Mouse (Mus musculus) forebrain, embryonic 10.5 days (tissue): ENCODE results near the gene Clstn2. TPM values are rescaled to one million over a fixed set of nuclear protein-coding genes. Genes with fewer than 3 reads are reported as not detected.

ENCODE experiments used
- DNase-seq: peaks from one replicate; pipeline ENCODE4 v3.0.0-alpha.2; 2017; ENCODE audit warnings: low spot score; ENCODE audit errors: extremely low spot score
- H3K27ac ChIP-seq: fragments of 300-500 bp; sonication (generic); 2 replicates; pipeline ENCODE4 v1.5.1; 2016; ENCODE audit warnings: mild to moderate bottlenecking
- H3K27me3 ChIP-seq: fragments of 300-500 bp; sonication (generic); 2 replicates; pipeline ENCODE4 v1.6.1; 2016; ENCODE audit warnings: mild to moderate bottlenecking; ENCODE audit not compliant: poor library complexity, severe bottlenecking
- H3K36me3 ChIP-seq: fragments of 300-500 bp; sonication (generic); replicated peaks from 2 replicates; pipeline ENCODE4 v1.6.1; 2016; ENCODE audit warnings: mild to moderate bottlenecking, moderate library complexity
- H3K4me1 ChIP-seq: fragments of 300-500 bp; sonication (generic); 2 replicates; pipeline ENCODE4 v1.6.1; 2016
- H3K4me3 ChIP-seq: fragments of 300-500 bp; sonication (generic); 2 replicates; pipeline ENCODE4 v1.5.1; 2016; ENCODE audit warnings: mild to moderate bottlenecking, moderate library complexity
- H3K9me3 ChIP-seq: fragments of 300-500 bp; sonication (generic); 2 replicates; pipeline ENCODE4 v1.6.1; 2016; ENCODE audit warnings: mild to moderate bottlenecking, moderate library complexity
- WGBS: fragments of 180-500 bp; shearing (Covaris S2); methylation state at CpG from one replicate; pipeline ENCODE4 v1.1.7; 2016; 5-methylcytosine and 5-hydroxymethylcytosine counted together
- polyA plus RNA-seq: library from polyadenylated mRNA; unstranded; fragments of >200 nt; fragmentation: Nextera tagmentation; extraction: Ambion mirVana; gene quantifications from 2 replicates; pipeline ENCODE4 v1.2.1, GENCODE M21; 2016

Gene Clstn2
- polyA plus RNA-seq, 1 experiment from 2014 or later = 0.40 TPM

DNA sequence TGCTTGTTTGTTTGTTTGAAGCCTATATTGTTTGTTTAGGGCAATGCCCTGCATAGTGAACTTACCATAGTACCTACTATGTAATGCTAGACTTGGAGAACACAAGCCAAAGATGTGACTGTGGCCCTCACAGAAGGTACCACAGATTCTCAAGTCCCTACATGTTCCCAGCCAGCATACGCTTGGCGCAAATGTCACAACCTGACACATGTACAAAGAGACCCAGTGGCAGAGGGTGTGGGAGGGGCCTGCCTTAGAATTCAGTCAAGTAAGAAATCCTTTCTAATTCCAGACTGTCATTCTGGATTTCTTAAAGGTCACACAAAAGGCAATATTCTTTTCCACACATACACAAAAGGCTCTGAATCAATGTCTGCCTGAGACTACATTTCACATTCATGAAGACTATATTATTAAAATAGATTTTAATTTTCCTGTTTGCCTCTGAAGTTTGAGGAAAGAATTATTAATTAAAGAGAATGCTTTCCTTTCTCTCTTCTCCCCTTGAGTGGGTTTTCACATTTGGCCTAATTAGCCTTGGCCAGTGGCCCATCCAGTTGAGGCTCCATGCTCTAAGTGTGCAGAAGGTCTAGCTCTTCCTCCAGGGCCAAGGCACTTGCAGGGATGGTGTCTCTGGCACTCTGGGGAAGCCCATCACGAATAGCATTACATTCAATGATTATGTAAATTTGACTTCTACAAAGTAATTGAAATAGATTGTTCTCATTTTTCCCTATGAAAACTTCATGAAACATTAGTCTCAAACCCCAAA is 305.1 kb downstream of the Clstn2 start:
- no peak for DNase-seq
- Histone ChIP-seq H3K27me3 (no peaks in the 10 kb centered on the region), H3K4me1 (peaks cover 3% of the 10 kb centered on the region; the same call in 1 of the 2 replicates), H3K36me3 (no peaks in the 10 kb centered on the region), H3K9me3 (no peaks in the 10 kb centered on the region), H3K4me3 (no peak overlapping the region), H3K27ac (no peak overlapping the region)
- 80% methylated on average over 3 of the region's 3 CpGs for WGBS

DNA sequence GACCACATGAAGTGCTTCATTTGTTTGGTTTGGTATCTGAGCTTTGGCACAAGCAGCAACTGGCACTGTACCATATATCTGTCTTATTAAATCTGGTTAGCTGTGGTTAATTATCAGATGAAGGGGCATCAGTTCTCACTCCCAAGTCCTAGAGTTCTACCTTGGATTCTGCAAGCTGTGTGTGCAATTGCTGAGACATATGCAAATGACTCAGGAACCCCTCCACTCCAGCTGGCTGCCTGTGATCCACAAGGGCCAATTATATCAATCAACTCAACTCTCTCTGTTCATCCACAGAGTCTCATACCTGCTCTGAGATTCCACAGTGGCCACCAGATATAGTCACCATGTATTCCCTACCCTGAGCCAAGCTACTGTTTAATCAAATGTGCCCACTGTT is 315.3 kb downstream of the Clstn2 start:
- H3K27ac ChIP-seq = no peak overlapping the region
- no peak overlapping the region for H3K4me3 ChIP-seq
- no peaks in the 10 kb centered on the region for H3K36me3 ChIP-seq
- no peaks in the 10 kb centered on the region for H3K9me3 ChIP-seq
- no peak for DNase-seq
- H3K27me3 ChIP-seq = no peaks in the 10 kb centered on the region
- H3K4me1 ChIP-seq = no peaks in the 10 kb centered on the region

DNA sequence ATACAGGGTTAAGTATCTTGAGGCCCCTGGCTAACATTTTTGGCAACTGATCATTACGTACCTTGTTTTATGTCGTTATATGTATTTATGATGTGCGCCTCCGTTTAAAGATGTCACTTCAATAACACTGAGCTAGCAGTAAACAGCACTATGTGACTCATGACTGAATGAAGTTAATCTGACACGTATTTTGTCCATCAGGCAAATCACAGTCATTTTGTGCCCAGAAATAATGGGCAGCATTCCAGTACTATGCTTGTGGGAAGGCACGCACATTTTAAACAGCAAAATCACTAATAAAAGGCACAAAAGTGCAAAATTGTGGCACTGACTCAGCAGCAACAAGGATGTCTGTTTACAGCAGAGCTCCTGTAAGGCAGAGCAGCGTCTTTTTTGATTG is 316.0 kb downstream of the Clstn2 start:
- H3K4me3 ChIP-seq = no peak overlapping the region
- no peaks in the 10 kb centered on the region for H3K36me3 ChIP-seq
- no peaks in the 10 kb centered on the region for H3K4me1 ChIP-seq
- no peak overlapping the region for H3K27ac ChIP-seq
- no peak for DNase-seq
- 89% methylated on average over 7 of the region's 7 CpGs for WGBS
- no peaks in the 10 kb centered on the region for H3K9me3 ChIP-seq
- H3K27me3 ChIP-seq = no peaks in the 10 kb centered on the region

DNA sequence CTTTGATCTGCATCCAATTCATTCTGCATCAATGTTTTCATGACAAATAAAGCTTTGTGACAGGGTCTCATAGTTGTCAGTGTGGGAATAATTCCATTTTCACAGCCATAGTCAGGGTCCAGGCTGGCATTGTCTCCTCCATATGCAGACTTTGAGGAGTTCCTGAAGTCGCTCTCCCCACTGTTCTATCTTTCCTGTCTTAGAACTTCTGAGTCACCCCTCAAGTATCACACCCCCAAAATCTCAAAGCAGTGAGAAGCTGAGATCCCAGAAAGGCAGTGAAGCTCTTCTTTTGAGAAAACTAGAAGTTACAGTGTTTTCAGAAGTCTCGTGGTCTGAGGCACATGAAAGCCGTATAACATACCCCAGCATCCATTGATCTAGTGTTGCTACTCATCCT is 320.1 kb downstream of the Clstn2 start:
- no peaks in the 10 kb centered on the region for H3K36me3 ChIP-seq
- no peaks in the 10 kb centered on the region for H3K27me3 ChIP-seq
- 91% methylated on average over 3 of the region's 3 CpGs for WGBS
- no peak overlapping the region for H3K4me3 ChIP-seq
- no peaks in the 10 kb centered on the region for H3K4me1 ChIP-seq
- no peak overlapping the region for H3K27ac ChIP-seq
- DNase-seq = no peak
- H3K9me3 ChIP-seq = no peaks in the 10 kb centered on the region

DNA sequence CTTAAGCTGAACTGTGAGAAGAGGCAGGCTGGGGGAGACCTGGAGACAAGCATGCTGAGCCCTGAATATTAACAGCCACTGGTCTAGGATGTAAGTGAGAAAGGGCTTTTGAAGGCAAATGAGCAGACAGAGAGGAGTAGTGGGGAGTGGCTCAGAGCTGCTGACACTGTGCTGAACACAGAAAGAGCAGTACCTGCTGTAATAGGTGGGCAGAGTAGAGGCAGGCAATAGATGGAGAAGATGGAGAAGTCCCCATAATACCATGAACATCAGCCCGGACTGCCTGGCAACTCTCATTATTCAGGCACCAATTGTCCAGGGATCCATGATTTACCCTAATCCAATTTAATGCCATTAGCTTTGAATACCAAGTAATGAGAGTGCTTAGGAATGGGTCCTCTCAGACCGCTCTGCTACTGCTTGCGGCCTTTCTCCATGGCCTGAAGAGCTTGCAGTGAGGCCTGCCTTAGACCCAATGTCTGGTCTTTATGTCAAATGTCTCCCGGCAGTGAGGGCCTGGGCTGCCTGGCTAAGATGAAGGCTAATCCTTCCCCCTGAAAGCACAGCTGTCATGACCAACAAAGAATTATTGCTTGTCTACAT is 329.0 kb downstream of the Clstn2 start:
- 34% methylated on average over 4 of the region's 4 CpGs for whole genome bisulfite sequencing
- H3K27ac ChIP-seq = no peak overlapping the region
- no peak overlapping the region for H3K4me3 ChIP-seq
- peaks cover 10% of the 10 kb centered on the region for H3K4me1 ChIP-seq
- no peaks in the 10 kb centered on the region for H3K36me3 ChIP-seq
- no peaks in the 10 kb centered on the region for H3K9me3 ChIP-seq
- peaks cover 62% of the 10 kb centered on the region for H3K27me3 ChIP-seq
- DNase-seq = no peak

DNA sequence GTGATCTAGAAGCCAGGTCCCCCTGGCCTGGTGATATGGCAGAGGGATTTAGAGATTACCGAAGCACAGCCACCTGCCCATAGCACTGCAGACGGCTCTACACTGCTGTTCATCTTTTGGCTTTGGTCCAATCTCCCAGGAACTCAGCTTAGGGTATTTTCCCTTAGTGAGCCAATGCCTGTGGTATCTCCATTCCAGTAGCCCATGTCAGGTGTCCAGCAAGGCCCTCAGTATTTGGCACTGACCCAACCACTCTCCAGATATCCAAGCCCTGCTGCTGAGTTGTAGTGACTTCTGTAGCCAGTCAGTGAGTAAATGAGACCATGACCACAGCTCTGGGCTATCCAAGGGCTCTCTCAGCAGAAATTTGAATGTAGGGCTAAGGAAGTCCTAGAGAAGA is 330.0 kb downstream of the Clstn2 start:
- 92% methylated on average over 2 of the region's 2 CpGs for WGBS

DNA sequence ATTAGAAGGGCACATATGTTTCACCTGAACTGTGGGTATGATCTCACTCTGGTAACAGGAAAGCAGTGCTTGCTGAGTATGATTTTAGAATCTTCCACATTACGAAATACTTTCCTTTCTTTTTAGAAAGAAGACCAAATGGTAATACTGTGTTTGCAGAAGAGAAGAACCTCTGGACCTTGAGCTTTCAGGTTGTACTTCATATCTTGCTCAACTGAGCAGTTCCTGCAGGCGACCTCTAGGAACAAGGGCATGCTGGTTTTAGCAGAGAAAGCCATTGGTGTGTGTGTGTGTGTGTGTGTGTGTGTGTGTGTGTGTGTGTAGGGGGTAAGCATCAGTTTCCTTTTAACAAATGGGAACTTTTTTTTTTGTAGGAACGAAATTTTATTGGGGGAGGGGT is 333.0 kb downstream of the Clstn2 start:
- peaks cover 10% of the 10 kb centered on the region for H3K4me1 ChIP-seq
- H3K4me3 ChIP-seq = no peak overlapping the region
- peaks cover 50% of the 10 kb centered on the region for H3K27me3 ChIP-seq
- 85% methylated on average over 3 of the region's 3 CpGs for WGBS
- no peaks in the 10 kb centered on the region for H3K9me3 ChIP-seq
- no peak for DNase-seq
- H3K36me3 ChIP-seq = no peaks in the 10 kb centered on the region
- no peak overlapping the region for H3K27ac ChIP-seq

More for the DNA sequence above, 330.0 kb downstream of the Clstn2 start:
- Histone ChIP-seq H3K4me1 (peaks cover 10% of the 10 kb centered on the region), H3K27me3 (peaks cover 67% of the 10 kb centered on the region), H3K27ac (no peak overlapping the region), H3K9me3 (no peaks in the 10 kb centered on the region), H3K36me3 (no peaks in the 10 kb centered on the region), H3K4me3 (no peak overlapping the region)
- DNase-seq = no peak

DNA sequence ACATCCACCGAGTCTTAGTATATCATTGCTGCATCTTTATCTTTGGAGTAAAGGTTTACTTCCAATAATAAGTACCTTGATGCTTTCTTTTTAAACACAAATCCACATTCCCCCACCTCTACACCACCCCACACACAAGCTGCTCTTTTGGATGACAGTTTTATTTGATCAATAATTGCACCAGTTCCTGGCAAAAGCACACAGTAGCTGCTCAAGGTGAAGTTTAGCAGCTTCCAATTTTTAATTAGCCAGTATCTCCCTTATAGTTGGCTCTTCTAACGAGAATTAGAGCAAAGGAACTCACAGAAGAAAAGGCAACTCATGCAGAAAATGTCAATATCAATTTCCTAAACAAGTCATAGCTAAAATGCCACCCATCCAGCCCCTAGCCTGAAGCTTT is 334.0 kb downstream of the Clstn2 start:
- no peak for DNase-seq
- no peaks in the 10 kb centered on the region for H3K36me3 ChIP-seq
- H3K4me1 ChIP-seq = peaks cover 5% of the 10 kb centered on the region
- H3K9me3 ChIP-seq = no peaks in the 10 kb centered on the region
- H3K27me3 ChIP-seq = peaks cover 47% of the 10 kb centered on the region
- 81% methylated on average over 2 of the region's 2 CpGs for WGBS
- H3K4me3 ChIP-seq = no peak overlapping the region
- H3K27ac ChIP-seq = no peak overlapping the region

DNA sequence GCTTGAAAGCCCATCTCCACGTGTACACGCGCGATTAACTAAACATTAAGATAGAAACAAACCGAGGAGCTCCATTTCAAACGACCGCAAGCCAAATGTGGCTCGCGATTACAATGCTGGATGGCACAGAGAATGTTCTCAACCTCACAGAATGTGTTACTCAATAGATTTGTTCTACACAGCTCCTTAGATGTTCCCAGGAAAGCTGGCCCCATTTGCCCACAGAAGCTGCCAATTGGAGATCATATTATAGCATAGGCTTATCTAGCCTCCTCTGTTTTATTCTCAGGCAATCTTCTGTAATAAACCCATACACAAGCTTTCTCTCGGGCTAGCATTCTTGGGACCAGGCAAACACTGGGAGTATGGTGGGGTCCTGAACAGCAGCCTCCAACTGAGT is 334.9 kb downstream of the Clstn2 start:
- no peak overlapping the region for H3K4me3 ChIP-seq
- H3K4me1 ChIP-seq = no peaks in the 10 kb centered on the region
- no peak overlapping the region for H3K27ac ChIP-seq
- no peaks in the 10 kb centered on the region for H3K36me3 ChIP-seq
- H3K9me3 ChIP-seq = no peaks in the 10 kb centered on the region
- DNase-seq = no peak
- WGBS = 95% methylated on average over 10 of the region's 10 CpGs
- peaks cover 39% of the 10 kb centered on the region for H3K27me3 ChIP-seq

DNA sequence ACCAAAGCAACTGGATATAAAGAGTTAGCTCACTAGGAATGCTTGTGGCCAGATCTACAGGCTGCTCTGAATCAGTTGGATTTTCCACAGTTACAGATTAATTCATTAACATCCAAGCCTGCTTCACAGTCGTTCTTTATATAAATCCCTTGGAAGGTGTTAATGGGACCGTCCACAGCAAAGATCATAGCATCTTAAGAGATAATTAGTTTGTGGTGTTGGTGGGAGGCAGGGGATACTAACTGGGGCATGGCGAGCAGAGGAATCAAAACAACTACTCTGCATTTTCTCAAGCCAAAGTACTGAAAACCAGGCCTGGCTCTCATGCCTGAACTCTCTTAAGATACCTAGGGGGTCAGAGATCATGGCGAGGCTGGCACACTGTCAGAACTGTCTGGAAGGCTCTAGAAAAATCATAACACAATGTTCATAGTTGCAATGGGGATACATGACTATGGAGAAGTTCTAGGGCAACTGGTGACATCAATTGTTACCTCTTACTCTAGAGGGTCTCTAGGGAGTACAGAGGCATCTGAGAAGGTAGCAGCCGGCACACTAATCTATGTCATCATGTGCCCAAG is 336.2 kb downstream of the Clstn2 start:
- Histone ChIP-seq H3K9me3 (no peaks in the 10 kb centered on the region), H3K36me3 (no peaks in the 10 kb centered on the region), H3K4me1 (no peaks in the 10 kb centered on the region), H3K27me3 (peaks cover 25% of the 10 kb centered on the region), H3K4me3 (no peak overlapping the region), H3K27ac (no peak overlapping the region)
- WGBS = 80% methylated on average over 5 of the region's 5 CpGs
- no peak for DNase-seq

DNA sequence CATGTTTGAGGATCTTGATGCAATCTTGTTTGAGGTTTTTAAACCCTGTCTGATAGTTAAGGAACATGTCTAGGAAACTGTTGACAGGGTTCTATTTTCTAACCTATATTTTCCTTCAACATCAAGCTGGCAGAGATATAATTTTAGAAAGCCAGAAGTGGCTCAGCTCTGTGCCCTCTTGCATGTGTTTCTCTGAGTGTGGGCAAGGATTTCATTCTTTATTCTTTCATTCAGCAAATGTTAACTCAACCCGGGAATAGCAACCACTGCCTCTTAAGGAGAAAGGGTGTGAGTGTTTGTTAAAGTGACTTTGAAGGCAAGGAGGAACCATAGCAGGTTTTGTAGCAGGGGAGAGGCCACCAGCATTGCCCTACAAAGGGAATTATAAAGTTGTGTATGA is 337.7 kb downstream of the Clstn2 start:
- 85% methylated on average over 1 of the region's 1 CpGs for WGBS
- Histone ChIP-seq H3K27me3 (peaks cover 14% of the 10 kb centered on the region), H3K4me1 (no peaks in the 10 kb centered on the region), H3K36me3 (no peaks in the 10 kb centered on the region), H3K4me3 (no peak overlapping the region), H3K9me3 (no peaks in the 10 kb centered on the region), H3K27ac (no peak overlapping the region)
- DNase-seq = no peak

DNA sequence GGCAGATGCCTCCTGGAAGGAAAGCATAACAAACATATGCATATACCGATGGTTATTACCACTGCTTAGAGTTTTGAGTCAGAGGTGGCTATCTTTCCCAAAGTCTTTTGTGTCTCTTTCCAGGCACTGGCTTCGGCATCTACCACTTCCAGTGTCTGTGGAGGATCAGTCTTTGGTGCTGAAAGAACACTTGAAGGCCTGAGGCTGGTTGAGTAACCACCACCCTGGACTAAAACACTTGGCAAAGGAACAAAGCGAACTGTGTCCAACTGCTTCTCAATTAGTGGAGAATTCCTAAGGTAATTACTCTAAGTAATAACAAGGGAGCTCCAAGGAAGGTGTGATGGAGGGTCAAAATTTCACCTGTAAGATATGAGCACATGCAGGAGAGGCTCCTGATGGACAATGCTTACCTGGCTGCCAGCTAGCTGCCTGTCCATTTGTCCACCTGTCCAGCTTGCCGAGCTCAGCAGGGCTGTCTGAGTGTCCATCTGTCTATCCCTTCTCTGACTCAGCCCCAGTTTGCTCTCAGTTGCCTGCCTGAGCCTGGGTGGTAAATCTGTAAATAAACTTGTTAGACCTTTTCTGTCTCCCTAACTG is 346.1 kb downstream of the Clstn2 start:
- no peak overlapping the region for H3K4me3 ChIP-seq
- H3K36me3 ChIP-seq = no peaks in the 10 kb centered on the region
- WGBS = 80% methylated on average over 4 of the region's 4 CpGs
- no peaks in the 10 kb centered on the region for H3K4me1 ChIP-seq
- H3K27me3 ChIP-seq = peaks cover 3% of the 10 kb centered on the region; the same call in 1 of the 2 replicates
- no peaks in the 10 kb centered on the region for H3K9me3 ChIP-seq
- H3K27ac ChIP-seq = no peak overlapping the region
- DNase-seq = no peak

DNA sequence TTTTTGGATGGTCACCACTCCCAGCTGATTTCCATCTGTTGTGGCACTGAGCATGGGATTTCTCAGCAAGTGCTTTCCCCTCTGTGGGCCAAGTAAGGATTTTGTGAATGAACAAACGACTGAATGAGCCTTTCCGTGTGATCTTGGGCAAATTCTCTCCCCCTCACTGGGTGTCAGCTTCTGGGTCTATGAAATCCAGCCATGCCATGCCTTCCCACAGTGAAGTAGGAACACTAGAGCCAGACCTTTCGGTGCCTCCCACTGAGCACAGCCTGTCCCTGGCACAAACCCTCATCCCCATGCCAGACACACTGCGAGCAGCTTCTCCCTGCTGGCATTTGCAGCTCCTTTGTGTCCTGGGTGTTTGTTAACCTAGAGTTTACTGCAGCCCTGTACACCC is 347.3 kb downstream of the Clstn2 start:
- H3K27me3 ChIP-seq = peaks cover 6% of the 10 kb centered on the region
- 83% methylated on average over 4 of the region's 4 CpGs for WGBS
- no peaks in the 10 kb centered on the region for H3K9me3 ChIP-seq
- H3K27ac ChIP-seq = no peak overlapping the region
- no peaks in the 10 kb centered on the region for H3K36me3 ChIP-seq
- H3K4me3 ChIP-seq = no peak overlapping the region
- no peak for DNase-seq
- no peaks in the 10 kb centered on the region for H3K4me1 ChIP-seq
